Mouse (Mus musculus) erythroblast, embryonic 14.5 days (primary cell): ENCODE results near the gene Hes5.

Source experiments
- GATA1 ChIP-seq: IDR thresholded peaks from 2 replicates; pipeline ENCODE4 v1.6.1; 2012; ENCODE audit warnings: low read length, inconsistent platforms, mixed read lengths
- TAL1 ChIP-seq: IDR thresholded peaks from 3 replicates; pipeline ENCODE4 v1.6.1; 2012; ENCODE audit warnings: low read length, inconsistent platforms, mixed read lengths

GRCm38 (mm10) chr4:154981076-154981475 lies 20.4 kb downstream of the Hes5 start:
- TF ChIP-seq TAL1 (no peak), GATA1 (no peak)
